Mouse (Mus musculus) midbrain, postnatal 0 days (tissue): ENCODE data around the gene Sparcl1. TPM values are rescaled to one million over a fixed set of nuclear protein-coding genes. Genes with fewer than 3 reads are reported as not detected.

Source experiments
- ATAC-seq: fragments of 200-750 bp; cut with Nextera tagmentation; 2 replicates; pipeline ENCODE4 v1.8.0; 2017; ENCODE audit warnings: moderate number of reproducible peaks, mild to moderate bottlenecking, moderate TSS enrichment, moderate library complexity; ENCODE audit not compliant: low FRiP score
- DNase-seq: peaks from one replicate; pipeline ENCODE4 v3.0.0-alpha.2; 2015; ENCODE audit warnings: low spot score
- H3K27ac ChIP-seq: fragments of 300-500 bp; sonication (generic); 2 replicates; pipeline ENCODE4 v1.5.1; 2014; ENCODE audit warnings: low read depth, mild to moderate bottlenecking, low read length, mixed read lengths
- H3K27me3 ChIP-seq: fragments of 300-500 bp; sonication (generic); 2 replicates; pipeline ENCODE4 v1.6.1; 2014; ENCODE audit warnings: low read length, control low read depth, mixed read lengths; ENCODE audit not compliant: insufficient read depth
- H3K36me3 ChIP-seq: fragments of 300-500 bp; sonication (generic); 2 replicates; pipeline ENCODE4 v1.6.1; 2014; ENCODE audit warnings: low read length, control low read depth, mixed read lengths; ENCODE audit not compliant: insufficient read depth
- H3K4me1 ChIP-seq: fragments of 300-500 bp; sonication (generic); 2 replicates; pipeline ENCODE4 v1.6.1; 2014; ENCODE audit warnings: mild to moderate bottlenecking, control low read depth, antibody characterized with exemption, low read length, mixed read lengths; ENCODE audit not compliant: insufficient read depth
- H3K4me2 ChIP-seq: fragments of 300-500 bp; sonication (generic); 2 replicates; pipeline ENCODE4 v1.6.1; 2014; ENCODE audit warnings: low read depth, mild to moderate bottlenecking, low read length, mixed read lengths; ENCODE audit not compliant: poor library complexity, severe bottlenecking
- H3K4me3 ChIP-seq: fragments of 300-500 bp; sonication (generic); 2 replicates; pipeline ENCODE4 v1.5.1; 2014; ENCODE audit warnings: low read depth, mild to moderate bottlenecking, low read length, moderate library complexity
- H3K9ac ChIP-seq: fragments of 300-500 bp; sonication (generic); replicated peaks from 2 replicates; pipeline ENCODE4 v1.6.1; 2014; ENCODE audit warnings: mild to moderate bottlenecking, low read length, moderate library complexity, mixed read lengths; ENCODE audit not compliant: poor library complexity, severe bottlenecking
- H3K9me3 ChIP-seq: fragments of 300-500 bp; sonication (generic); 2 replicates; pipeline ENCODE4 v1.6.1; 2016; ENCODE audit warnings: low read length, control low read depth
- CTCF ChIP-seq: IDR thresholded peaks from 2 replicates; pipeline ENCODE4 v1.5.1; 2016; ENCODE audit warnings: antibody characterized with exemption, mild to moderate bottlenecking
- WGBS: fragments of 180-500 bp; shearing (Covaris S2); extraction: QIAGEN DNeasy Blood & Tissue Kit; methylation state at CpG from one replicate; pipeline ENCODE4 v1.1.7; 2014; 5-methylcytosine and 5-hydroxymethylcytosine counted together
- polyA plus RNA-seq: library from polyadenylated mRNA; unstranded; fragments of >200 nt; fragmentation: Nextera tagmentation; extraction: Ambion mirVana; gene quantifications from 2 replicates; pipeline ENCODE4 v1.2.1, GENCODE M21; 2015
- total RNA-seq: library from RNA; depleted of rRNA; stranded (reverse); fragments of >200 nt; gene quantifications from 2 replicates; pipeline ENCODE4 v1.2.3, GENCODE M21; 2014; rRNA removed

Gene Sparcl1
- total RNA-seq: 438 and 529 TPM in 2 replicates
- polyA plus RNA-seq: 358 and 444 TPM in 2 replicates

DNA sequence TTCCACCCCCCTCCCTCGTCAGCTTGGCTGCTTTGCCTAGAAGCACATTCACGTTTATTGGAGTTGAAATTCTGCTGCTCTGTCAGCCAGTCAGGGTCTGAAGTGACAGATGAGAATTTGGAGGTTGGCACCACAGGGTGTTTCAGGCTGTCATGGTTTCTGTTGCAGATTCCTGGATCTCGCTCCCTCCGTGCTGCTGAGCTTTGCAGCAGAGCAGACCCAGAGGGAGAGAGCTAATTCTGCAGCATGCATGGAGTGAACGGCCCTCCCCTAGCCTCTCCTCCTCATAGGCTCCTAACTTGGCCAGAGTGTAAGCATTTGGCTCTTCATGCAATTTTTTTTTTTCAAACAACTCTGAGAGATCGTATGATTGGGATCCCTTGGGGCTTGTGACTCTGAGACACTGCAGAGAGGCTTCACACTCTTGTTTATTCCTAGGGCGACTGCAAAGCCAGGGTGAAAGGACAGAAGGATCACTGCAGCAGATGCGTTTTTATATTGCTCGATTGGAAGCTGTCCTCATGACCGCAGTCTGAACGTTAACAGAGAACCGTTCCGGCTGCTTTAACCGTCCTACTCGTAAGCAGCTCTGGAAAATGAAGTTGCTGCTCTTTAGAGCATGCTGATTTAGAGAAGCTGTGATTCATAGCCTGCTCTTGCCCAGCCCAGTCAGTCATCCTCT, at the start of gene Sparcl1:
Gene Sparcl1 (minus strand): TSS at position 243 of the 682 bp plus-strand sequence.
- no peaks in the 10 kb centered on the region for H3K9me3 ChIP-seq
- H3K27me3 ChIP-seq: no peaks in the 10 kb centered on the region
- peak; percentile 31; the same call in 1 of the 2 replicates for ATAC-seq
- H3K27ac ChIP-seq: peak within 1 kb of the TSS; percentile 80
- peak within 1 kb of the TSS; percentile 39 for H3K4me2 ChIP-seq
- 14% methylated on average over 15 of the region's 15 CpGs for WGBS
- peak; percentile 86 for DNase-seq
- no peak for TF ChIP-seq CTCF
- peak within 1 kb of the TSS; percentile 25 for H3K4me3 ChIP-seq
- H3K36me3 ChIP-seq: no peaks in the 10 kb centered on the region
- H3K9ac ChIP-seq: peak within 1 kb of the TSS; percentile 57
- peaks cover 22% of the 10 kb centered on the region; the same call in 1 of the 2 replicates for H3K4me1 ChIP-seq

DNA sequence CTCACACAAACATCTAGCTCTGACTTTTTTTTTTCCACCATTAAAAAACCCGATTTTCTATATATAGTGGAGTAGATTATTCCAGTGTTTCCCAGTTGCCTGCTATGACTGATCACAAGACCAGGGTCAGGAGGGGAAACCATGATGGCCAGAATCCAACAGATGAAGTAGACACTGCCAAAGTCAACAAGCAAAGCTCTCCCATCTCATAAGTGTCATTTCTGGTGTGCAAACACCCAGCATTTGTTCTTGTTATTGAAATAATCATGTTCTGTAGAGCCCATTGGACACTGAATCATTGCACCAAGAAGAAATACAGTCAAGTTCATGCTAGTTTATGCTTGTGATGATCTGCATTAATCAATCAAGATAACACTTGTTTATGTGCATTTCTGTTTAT, 47.9 kb upstream of the Sparcl1 start:
- no peak overlapping the region for H3K4me2 ChIP-seq
- DNase-seq (no peak), ATAC-seq (no peak)
- H3K27me3 ChIP-seq: no peaks in the 10 kb centered on the region
- 88% methylated on average over 1 of the region's 1 CpGs for WGBS
- H3K4me1 ChIP-seq: no peaks in the 10 kb centered on the region
- no peak overlapping the region for H3K4me3 ChIP-seq
- TF ChIP-seq CTCF: no peak
- no peaks in the 10 kb centered on the region for H3K36me3 ChIP-seq
- no peak overlapping the region for H3K27ac ChIP-seq
- no peaks in the 10 kb centered on the region for H3K9me3 ChIP-seq
- H3K9ac ChIP-seq: no peak overlapping the region

DNA sequence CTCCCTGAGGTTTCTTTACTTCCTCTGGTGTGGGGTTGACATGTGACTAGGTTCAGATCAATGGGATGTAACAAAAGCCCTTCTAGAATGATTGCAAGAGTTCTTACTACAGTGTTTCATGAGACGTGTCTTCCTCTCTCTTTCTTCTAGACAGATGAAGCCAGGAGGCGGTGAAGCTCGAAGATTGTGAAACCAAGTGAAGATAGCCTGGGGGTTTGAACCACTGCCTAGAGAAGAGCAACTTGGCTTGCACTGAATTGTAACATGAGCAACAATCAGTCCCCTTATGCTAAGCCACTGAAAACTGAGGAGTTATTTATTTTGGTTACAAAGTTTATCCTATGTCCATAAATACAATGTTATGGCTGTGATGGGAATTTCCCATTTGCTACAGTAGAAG, 47.0 kb upstream of the Sparcl1 start:
- no peaks in the 10 kb centered on the region for H3K27me3 ChIP-seq
- no peak overlapping the region for H3K27ac ChIP-seq
- no peaks in the 10 kb centered on the region for H3K4me1 ChIP-seq
- DNase-seq (no peak), ATAC-seq (no peak)
- no peak overlapping the region for H3K9ac ChIP-seq
- WGBS: 81% methylated on average over 3 of the region's 3 CpGs
- no peak overlapping the region for H3K4me3 ChIP-seq
- H3K9me3 ChIP-seq: no peaks in the 10 kb centered on the region
- no peaks in the 10 kb centered on the region for H3K36me3 ChIP-seq
- TF ChIP-seq CTCF: no peak
- no peak overlapping the region for H3K4me2 ChIP-seq

DNA sequence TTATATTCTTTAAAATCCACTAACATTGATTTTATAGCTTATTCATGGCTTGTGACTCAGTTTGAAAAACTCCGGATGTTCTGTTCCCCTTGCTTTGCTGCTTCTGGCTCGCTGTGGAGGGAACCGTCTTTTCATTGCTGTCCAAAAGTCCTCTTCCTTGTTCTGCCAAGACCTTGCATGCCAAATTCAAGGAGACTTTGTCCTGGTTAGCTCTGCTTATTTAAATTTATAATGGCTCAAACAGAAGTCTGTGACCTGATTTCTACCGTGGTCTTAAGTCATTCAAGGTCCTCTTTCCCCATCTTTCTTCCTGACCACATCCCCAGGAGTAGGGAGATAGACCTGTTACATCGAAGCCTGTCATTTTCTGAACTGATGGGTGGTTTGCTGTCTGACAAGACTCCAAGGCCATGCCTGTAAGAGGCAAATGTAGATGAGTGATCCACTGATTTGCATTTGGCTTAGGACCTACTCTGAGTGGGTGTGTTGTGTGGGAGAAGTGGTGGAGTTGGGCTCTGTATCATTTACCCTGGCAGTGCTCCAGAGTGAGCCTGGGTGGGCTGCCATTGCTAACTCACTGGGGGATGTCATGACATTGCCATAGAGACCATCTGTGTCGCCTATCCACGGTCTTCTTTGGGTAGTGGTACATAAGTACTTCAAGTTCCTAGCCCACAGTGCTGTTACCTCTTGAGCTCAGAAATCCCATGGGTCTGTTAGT, 45.0 kb upstream of the Sparcl1 start:
- WGBS: 68% methylated on average over 7 of the region's 7 CpGs
- Histone ChIP-seq H3K9ac (no peak overlapping the region), H3K27ac (0 out of 2 replicates have a peak overlapping the region, but pooled peaks have one; percentile 14), H3K4me3 (no peak overlapping the region), H3K36me3 (no peaks in the 10 kb centered on the region), H3K9me3 (no peaks in the 10 kb centered on the region), H3K27me3 (no peaks in the 10 kb centered on the region), H3K4me1 (no peaks in the 10 kb centered on the region), H3K4me2 (no peak overlapping the region)
- no peak for TF ChIP-seq CTCF
- peak; percentile 66 for DNase-seq
- ATAC-seq: peak; percentile 80

DNA sequence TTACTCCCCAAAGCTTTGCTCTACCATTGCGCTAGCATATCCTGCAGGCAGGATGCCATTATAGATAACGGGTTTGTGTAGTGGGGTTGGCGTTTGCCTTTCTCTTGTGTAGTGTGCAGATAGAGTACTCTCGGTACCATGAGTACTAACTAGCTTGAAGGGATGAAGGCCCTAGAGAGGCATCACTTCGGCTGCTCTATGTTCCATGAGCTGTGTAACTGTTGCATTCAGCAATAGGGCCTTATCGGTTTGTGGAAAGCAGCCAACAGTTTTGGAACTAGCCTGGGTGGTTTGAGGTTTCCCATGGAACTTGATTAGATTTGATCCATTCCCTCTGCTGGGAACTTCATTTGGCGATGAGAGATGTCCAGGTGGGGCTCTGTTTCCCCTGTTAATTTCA, 44.2 kb upstream of the Sparcl1 start:
- Histone ChIP-seq H3K9ac (no peak overlapping the region), H3K27ac (no peak overlapping the region), H3K36me3 (no peaks in the 10 kb centered on the region), H3K4me2 (no peak overlapping the region), H3K9me3 (no peaks in the 10 kb centered on the region), H3K27me3 (no peaks in the 10 kb centered on the region), H3K4me3 (no peak overlapping the region), H3K4me1 (no peaks in the 10 kb centered on the region)
- TF ChIP-seq CTCF: no peak
- ATAC-seq (no peak), DNase-seq (no peak)
- 92% methylated on average over 7 of the region's 7 CpGs for WGBS

DNA sequence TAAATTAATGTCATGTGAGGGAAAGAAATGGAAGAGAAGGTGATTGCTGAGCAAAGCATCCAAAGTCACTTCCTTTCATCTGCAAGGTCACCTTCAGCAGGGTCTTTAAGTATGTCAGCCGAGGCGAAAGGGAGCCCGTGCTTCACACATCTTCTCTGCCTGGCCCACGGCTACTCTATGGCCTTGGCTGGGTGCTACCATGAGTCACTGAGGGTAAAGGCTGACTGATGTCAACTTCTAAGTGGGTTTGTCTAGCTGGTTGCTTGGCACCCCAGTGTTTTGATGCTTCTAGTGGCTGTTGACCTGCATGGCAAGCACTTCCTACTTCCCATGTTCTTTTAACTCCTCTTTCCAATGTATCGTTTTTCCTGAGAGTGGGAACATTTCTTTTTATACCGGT, 36.7 kb upstream of the Sparcl1 start:
- 93% methylated on average over 6 of the region's 6 CpGs for WGBS
- no peak for ATAC-seq
- Histone ChIP-seq H3K4me1 (no peaks in the 10 kb centered on the region), H3K4me3 (no peak overlapping the region), H3K4me2 (no peak overlapping the region), H3K9me3 (no peaks in the 10 kb centered on the region), H3K27me3 (no peaks in the 10 kb centered on the region), H3K9ac (no peak overlapping the region), H3K27ac (no peak overlapping the region), H3K36me3 (no peaks in the 10 kb centered on the region)
- TF ChIP-seq CTCF: no peak
- DNase-seq: no peak
